Mouse (Mus musculus): ENCODE measurements around the gene Timm22.

The Timm22 gene

GRCm38 (mm10) chr11:76406702-76407583, at the start of gene Timm22:
Timm22 (plus strand) TSS chr11:76406952.
- peak; percentile 99 for DNase-seq (ENCODE audit: low read depth, low spot score)

DNA sequence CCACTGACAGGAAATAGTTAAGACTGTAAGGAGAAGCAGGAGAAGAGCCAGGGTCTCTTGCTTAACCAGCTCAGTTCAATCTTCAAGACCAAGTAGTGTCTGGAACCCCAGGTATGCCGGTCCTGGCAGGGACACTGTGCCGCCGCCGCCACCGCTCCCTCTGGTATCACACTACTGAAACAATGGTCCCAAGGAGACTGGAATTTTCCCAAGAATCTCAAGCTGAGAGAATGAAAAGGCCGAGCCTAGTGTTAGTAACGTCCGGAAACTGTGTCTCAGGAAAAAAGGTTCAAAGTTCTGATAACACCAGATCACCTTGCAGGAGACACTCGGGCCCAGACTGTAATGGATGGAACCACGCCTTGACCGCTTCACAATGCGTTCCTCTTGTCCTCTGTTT, 49.3 kb upstream of the Timm22 start:
- no peak for DNase-seq (ENCODE audit: low read depth, low spot score)

DNA sequence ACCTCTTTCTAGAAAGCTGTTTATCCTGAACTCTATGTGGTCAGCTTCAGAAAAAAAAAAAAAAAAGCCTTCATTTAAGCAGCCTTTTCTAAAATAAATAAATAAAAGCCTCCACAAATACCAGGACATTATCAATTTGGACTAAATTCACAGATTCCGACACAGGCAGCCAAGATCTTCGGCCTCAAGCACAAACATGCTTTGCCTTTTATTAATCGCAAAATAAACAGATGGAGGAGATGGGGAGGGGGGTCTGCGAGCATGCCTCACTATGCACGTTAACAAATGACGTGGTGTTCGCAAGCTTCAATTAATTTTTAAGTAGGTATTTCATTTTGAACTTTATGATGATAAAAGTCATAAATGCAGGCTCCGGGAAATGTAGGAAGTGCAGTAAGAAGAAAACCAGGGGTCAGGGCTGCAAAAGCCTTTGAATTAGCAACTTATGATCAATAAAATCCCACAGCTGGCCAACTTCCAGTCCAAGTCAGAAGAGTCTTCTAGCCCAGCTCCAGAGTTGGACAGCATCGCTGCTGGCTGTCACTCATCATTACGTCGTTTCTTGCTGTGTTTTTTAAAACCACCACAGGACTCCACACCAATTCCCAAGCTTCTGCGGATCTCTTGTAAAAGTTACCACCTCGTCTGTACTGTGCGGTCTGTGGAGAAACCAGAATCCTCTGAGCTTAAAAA, 48.0 kb upstream of the Timm22 start:
- no peak for DNase-seq (ENCODE audit: low read depth, low spot score)

- no peak for DNase-seq (ENCODE audit: low read depth, low spot score)
Observed at GRCm38 (mm10) chr11:76360255-76360654, 46.5 kb upstream of the Timm22 start.

GRCm38 (mm10) chr11:76361422-76361821, 45.3 kb upstream of the Timm22 start:
- DNase-seq (ENCODE audit: low read depth, low spot score), result no peak

DNA sequence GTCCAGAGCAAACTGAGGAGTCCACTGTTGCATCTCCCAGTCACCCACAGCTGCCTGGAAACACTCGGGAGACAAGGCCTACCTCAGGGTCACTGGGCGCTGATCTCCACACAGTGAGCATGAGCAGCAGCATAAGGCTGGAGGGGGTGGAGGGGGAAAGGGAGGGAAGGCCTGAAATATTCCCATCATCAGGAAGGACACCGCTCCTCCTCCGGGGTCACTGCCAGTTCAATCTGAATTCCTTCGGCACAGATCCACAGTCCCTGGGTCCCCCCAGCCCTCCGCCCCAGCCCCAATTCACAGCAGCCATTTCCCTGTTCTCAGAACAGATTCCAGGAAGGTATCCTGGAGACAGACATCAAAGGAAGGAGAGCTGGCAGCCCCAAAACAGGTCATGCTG, 43.6 kb upstream of the Timm22 start:
- DNase-seq (ENCODE audit: low read depth, low spot score), result no peak

- DNase-seq (ENCODE audit: low read depth, low spot score), result no peak
Observed at GRCm38 (mm10) chr11:76363636-76364035, 43.1 kb upstream of the Timm22 start.

- no peak for DNase-seq (ENCODE audit: low read depth, low spot score)
Observed at GRCm38 (mm10) chr11:76364038-76364437, 42.7 kb upstream of the Timm22 start.

- DNase-seq (ENCODE audit: low read depth, low spot score), result no peak
Observed at GRCm38 (mm10) chr11:76366720-76367119, 40.0 kb upstream of the Timm22 start.

DNA sequence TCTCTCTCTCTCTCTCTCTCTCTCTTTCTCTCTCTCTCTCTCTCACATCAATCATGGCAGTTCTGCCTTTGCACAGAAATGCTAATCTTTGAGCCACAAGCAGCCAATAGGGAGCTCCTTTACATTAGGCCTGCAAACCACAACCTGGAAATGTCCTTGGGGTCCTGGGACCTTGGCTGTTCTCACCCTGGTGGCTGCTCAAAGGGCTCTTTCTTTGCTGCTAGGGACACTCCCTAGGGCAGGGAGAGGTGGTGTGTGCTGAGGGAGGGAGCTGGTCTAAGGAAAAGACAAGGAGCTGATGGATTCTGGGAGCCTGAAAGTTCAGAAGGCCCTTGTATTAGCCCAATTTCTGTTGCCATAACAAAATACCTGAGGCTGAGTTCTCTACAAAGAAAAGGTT, 36.3 kb upstream of the Timm22 start:
- DNase-seq (ENCODE audit: low read depth, low spot score), result no peak

- peak; percentile 41 for DNase-seq (ENCODE audit: low read depth, low spot score)
Observed at GRCm38 (mm10) chr11:76372120-76372519, 34.6 kb upstream of the Timm22 start.

DNA sequence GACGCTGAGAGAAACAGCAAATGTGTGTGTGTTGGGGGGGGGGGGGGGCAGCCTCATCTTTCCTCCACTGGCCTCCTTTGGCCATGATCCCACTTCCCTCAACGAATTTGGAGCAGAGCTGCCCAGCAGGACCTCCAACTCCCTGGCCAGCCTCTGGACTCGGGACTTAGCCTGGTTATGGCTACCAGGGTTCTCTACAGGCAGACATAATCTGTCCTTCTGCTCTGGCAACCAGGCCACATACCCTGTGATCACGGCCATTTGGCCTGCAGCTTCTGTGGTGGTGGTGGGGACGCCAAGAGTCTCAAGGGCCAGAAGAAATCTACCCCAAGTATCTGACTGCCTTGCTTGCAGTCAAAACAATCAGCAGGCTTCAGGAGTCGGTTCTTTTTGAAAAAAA, 34.2 kb upstream of the Timm22 start:
- peak; percentile 60 for DNase-seq (ENCODE audit: low read depth, low spot score)

- peak; percentile 42 for DNase-seq (ENCODE audit: low read depth, low spot score)
Observed at GRCm38 (mm10) chr11:76374491-76375185, 32.1 kb upstream of the Timm22 start.

DNA sequence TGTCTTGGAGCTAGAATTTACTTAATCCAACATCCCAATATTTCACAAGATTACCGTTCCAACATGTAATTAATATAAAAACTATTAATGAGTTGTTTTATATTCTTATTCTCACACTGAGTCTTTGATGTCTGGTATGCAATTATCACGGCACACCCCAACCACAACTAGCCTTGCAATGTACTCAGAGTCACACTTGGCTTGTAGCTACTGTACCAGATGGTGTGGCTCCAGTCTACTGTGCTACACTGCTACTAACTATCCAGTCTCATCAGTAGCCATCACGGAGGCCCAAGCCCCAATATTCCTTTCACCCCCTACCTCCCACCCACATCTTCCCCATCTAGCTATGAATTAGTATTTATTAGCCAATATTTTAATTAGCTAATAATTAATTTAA, 30.3 kb upstream of the Timm22 start:
- DNase-seq (ENCODE audit: low read depth, low spot score), result peak; percentile 34

DNA sequence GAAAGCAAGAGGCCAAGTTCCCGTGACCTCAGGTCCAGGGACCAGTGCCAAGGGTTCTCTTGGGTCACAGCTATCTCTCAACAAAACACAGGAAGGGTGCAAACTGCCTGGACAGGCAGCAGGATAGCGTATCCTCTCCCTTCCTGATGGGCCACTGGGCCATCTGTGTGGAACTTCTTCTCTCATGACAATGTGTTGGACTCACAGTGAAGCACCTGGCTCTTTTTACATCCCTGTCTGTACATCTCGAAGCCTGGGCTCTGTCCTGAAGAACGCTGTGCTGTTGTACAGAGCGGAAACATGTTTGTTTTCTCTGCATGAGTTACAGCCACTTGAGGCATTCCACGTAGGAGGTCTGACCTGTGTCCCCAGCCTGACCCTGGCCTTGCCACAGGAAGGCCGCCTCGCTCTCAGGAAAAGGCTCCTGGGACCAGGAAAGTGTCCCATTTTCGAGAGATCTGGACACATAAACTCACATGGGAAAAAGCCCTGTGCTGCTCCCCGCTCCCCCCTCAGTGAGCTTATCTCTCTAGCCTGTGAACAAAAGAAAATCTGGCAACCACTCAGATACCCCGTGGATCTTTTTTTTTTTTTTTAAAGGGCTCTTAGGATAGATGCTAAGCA, 26.7 kb upstream of the Timm22 start:
- DNase-seq (ENCODE audit: low read depth, low spot score), result no peak

GRCm38 (mm10) chr11:76381201-76381885, 25.4 kb upstream of the Timm22 start:
- DNase-seq (ENCODE audit: low read depth, low spot score), result peak; percentile 61

DNA sequence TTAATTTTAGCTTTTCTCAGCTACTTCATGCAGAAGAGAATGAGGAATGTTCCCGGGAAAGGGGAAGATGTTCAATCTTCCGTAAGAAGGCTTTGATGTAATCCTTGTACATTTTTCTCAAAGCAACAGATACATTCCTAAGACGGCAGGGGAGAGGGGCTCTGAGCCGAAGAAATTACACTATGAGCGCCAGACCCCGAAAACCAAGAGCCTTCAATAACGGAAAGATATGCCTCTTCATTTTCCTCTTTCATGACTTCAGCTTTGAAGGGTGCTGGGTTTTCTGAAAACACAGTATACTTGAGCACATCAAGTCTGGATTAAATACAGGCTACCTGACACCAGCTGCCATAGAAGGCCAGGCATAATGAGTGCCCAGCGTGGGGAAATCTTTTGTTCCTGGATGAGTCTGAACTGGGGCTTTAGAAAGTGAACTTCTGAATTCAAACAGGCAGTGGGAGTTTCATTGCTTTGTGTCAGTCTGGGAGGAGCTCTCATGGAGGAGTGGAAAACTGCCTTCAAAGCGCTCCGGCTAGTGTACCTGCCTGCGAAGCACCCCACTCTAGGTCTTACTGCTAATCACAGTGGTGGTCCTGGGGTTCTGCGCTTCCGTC, 23.9 kb upstream of the Timm22 start:
- DNase-seq (ENCODE audit: low read depth, low spot score), result no peak

DNA sequence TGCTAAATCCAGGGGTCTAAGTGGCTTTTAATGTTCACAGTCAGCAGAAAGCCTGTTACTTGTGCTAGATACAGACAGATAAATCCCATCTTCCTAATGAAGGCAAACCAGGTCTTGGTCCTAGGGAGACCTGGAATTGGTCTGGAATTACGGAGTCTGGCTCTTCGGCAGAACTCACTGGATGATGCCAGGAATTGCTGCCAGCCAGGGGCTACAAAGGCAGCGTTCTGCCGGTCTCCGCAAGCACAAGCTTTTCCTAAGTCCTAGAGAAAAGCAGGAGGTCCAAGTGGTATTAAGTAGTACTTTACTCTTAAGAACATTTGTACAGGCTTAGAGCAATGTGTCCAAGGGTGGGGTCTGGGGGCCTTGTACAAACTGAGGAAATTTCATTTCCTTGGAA, 22.4 kb upstream of the Timm22 start:
- peak; percentile 36 for DNase-seq (ENCODE audit: low read depth, low spot score)

GRCm38 (mm10) chr11:76385017-76385416, 21.7 kb upstream of the Timm22 start:
- DNase-seq (ENCODE audit: low read depth, low spot score), result no peak

GRCm38 (mm10) chr11:76385746-76386145, 21.0 kb upstream of the Timm22 start:
- no peak for DNase-seq (ENCODE audit: low read depth, low spot score)

DNA sequence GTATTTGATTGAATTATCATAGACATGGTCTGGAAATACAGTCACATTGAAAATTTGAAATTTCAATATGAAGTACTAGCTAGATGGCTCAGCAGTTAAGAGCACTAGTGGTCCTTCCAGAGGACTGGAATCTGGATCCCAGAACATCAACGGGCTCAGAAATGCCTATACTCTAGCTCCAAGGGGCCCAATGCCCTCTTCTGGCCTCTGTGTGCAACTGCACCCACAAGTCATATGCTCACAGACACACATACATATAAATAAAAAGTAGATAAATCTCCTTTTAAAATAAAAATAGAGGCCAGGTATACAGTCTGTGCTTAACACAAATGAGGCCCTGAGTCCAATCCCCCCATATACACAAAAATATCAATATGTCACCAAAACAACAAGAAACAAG, 19.7 kb upstream of the Timm22 start:
- no peak for DNase-seq (ENCODE audit: low read depth, low spot score)

Measured in brain, adult 2 months (tissue).